Mouse (Mus musculus) lung, postnatal 14 days (tissue): Measurements from ENCODE around the gene Prdx5.

Experiments used
- DNase-seq: peaks from one replicate; pipeline ENCODE4 v3.0.0; 2021

The Prdx5 gene

DNA sequence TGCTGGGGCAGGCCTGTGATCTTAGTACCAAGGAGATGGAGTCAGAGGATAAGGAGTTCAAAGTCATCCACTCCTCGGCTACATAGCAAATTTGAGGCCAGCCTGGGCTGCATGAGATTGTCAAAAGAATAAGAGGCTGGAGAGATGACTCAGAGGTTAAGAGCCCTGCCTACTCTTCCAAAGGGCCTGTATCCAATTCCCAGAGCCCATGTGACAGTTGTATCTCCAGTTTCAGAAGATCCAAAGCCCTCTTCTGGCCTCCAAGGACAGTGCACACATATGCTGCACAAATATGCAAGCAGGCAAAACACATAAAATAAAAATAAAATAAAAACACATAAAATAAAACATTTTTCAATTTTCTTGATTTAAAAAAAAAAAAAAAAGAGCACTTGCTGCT, 35.6 kb downstream of the Prdx5 start:
- DNase-seq: no peak

DNA sequence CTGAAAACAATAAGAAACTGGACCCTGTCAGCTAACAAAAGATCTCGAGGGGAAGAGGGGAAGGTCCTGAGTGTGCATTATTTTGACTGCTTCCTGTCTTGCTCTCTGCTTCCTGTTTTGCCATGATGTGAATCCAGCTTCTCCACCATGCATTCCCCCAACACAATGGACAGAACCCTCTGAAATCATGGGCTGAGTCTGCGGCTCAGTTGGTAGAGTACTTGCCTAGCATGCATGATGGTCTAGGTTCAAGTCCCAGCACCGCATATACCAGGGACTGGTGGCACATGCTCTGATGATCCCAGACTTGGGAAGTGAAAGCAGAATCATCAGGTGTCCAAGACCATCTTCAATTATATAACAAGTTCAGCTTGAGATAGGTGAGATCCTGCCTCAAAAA, 37.2 kb downstream of the Prdx5 start:
- no peak for DNase-seq

DNA sequence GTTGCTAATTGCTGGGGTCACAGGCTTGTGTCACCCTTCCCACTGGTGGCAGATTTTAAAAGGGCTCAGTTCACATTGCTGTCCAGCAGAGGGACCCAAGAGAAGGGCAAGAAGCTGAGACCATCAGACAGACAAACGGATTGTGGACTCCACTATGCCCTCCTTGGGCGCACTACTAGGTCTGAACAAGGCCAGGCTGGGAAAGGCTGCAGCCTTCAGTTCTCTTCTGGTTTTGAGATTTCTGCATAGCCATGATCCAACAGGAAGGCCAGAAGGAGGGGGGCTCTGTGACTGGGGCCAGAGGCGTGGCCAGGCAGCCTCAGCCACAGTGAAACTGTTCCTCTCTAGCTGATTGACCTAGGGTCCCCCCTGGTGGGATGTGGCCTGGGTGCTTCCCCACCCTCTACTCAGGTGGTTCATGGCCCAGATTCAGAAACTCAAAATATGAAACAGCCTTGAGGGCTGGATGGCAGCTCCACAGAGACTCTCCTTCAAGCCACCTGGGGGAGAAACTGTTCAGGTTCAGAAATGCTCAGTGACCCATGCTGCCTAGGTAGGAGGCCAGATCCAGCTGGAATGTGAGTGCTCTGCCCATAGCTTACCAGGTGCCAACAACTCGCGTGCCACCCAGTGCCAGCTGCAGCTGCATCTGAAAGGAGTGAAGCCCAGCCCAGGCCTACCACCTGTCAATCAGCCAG, 38.2 kb downstream of the Prdx5 start:
- no peak for DNase-seq

DNA sequence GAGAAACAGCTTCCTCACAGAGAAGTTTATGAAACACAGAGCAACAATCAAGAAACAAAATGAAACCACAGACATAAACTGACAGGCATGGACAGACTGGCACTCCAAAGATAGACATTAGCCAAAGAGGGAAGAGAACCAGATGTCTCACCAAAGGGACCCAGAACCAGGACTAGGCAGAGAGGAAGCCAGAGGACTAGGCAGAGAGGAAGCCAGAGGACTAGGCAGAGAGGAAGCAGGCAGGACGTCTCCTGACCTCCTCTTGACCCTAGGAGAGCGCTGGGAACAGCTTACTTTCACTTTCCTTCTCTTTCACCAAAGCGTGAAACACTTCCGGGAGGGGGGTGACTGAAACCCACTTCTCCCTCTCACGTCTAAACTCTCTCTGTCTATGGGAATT, 40.6 kb downstream of the Prdx5 start:
- DNase-seq: peak; percentile 60

DNA sequence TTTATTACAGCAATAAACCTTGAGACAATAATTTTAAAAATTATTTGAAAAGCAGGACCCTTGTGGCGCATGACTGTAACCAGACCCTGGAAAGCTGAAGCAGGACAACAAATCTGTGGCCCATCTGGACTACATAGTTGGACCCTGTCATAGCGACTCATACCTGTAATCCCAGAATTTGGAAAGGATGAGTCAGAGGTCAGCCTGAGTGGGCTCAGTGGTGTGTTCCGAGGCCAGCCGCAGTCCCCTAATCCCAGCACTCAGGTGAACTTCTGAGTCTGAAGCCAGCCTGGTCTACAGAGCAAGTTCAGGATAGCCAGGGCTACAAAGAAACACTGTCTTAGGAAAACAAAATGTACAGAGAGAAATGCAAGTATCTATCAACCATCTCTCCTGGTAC, 48.5 kb downstream of the Prdx5 start:
- no peak for DNase-seq

DNA sequence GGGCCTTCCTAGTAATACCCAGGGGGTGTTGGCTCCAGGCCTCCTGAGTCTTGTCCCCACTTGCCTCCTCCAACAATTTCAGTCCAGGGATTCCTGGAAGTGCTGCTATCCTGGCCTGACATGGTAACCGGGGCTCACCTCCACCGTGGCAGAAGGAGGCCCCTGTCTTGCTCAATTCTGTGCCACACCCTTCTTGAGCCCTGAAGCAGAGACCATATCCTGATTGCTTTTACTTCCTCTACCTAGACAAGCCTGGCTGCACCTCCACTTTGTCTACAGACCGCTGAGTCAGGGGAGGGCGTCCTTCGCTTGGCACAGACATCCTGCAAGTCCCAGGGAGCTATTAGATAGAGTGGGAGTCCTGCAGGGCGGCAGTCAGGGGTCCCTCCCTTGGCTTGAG, 49.2 kb downstream of the Prdx5 start:
- no peak for DNase-seq

DNA sequence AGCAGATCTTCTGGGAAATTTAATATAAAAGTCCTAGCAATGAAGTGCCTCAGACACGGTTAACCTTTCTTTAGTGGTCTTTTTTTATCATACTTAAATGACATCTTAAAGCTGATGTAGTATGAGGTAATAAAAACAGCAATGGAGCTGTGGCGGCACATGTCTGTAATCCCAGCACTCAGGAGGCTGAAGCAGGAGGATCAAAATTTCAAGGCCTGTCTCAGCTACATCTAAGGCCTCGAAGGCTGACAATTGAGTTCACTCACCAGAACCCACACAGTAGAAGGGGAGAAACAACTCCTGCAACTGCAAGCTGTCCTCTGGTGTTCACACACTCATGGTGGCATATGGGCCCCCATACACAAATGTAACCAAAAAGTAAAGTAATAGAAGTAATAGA, 49.9 kb downstream of the Prdx5 start:
- DNase-seq: no peak

DNA sequence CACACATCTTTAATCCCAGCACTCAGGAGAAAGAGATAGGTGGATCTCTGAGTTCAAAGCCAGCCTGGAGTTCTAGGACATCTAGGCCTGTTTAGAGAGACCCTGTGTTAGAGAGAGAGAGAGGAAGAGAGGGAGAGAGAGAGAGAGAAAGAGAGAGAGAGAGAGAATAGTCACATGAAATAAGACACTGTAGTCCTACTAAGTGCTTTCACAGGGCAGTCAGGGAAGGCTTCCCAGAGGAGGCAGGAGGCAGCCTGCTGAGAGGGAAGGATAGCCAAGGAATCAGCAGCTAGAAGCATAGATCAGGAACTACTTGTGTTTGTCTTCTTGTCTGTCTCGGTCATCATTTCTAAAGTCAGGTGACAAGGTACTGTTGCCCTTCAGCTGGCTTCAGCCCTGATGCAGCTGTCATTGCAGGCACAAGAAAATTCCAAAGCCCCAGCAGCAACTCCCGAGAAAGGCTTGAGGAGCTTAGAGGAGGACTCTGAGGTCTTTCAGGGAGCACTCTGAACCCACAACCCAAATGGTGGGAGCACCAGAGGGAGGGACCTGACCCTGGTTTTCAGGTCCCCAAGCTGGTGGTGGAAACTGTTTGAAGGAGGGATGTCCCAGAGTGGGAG, 50.8 kb downstream of the Prdx5 start:
- no peak for DNase-seq

DNA sequence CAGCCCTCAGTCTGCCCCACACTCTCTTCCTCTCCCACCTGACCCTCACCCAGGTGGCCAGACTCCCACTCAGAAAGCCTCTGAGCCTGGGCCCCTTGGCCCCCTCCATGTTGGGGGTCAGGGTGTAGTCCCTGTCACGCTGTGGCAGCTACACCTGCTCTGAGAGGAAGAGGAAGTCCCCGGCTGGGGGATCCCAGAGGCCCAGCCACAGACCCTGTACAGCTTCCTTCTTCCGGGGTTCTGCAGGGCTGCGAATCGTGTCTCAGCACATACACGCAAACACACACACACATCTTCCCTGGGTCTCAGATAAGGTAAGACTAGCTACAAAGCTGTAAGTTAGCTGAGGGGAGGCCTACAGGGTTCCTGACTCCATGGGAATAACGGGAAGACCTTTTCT, 51.9 kb downstream of the Prdx5 start, which contains the start of gene Ccdc88b:
Gene Ccdc88b (minus strand): TSS at position 181 of the 400 bp plus-strand sequence.
- DNase-seq: peak; percentile 42

DNA sequence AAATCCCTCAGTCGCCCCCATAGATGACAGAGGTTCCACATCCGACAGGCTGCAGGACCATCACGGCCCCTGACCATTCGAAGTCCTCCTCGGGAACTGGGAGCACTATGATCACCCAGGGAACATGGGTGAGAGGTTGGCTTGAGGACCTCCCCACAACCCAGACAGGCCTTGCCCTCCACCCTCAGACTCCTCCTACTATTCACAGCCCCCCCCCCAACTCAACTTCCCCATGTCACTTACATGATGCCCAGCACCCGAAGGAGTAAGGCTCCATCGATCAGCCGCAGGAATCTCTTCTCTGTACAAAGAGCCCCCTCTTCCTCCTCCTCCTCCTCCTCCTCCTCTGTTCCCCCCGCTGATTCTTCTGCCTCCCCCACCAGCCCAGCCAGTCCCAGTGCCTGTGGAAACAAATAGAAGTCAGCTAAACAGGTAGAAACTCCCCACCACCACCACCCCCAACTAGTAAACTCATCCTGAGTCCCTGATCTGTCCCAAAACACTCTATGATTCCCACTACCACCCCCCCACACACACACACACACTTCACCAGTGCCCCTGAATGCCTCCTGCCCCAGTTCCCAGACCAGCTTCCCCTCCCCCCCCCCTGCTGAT, 52.4 kb downstream of the Prdx5 start:
- no peak for DNase-seq

DNA sequence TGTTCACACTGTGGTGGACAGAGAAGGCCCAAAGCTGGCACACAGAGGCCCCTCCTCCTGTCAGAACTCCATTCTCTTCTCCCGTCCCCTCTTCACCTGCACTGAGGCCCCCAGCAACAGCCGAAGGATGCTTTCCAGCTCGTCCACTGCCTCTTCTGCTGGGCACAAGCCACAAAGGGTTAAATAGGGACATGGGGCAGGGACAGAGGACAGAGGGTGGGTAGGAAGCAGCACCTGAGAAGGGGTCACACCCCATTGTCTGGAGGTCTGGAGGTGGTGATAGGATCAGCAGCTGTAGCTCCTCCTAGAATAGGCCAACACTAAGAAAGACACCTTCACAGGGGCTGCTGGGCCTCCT, 52.9 kb downstream of the Prdx5 start:
- DNase-seq: no peak
